Mouse (Mus musculus): Measurements from ENCODE around the gene Foxn3. TPM values are rescaled to one million over a fixed set of nuclear protein-coding genes. Genes with fewer than 3 reads are reported as not detected.

Foxn3 gene
- polyA plus RNA-seq, 1 experiment from 2014 or later = 86.3 TPM

DNA sequence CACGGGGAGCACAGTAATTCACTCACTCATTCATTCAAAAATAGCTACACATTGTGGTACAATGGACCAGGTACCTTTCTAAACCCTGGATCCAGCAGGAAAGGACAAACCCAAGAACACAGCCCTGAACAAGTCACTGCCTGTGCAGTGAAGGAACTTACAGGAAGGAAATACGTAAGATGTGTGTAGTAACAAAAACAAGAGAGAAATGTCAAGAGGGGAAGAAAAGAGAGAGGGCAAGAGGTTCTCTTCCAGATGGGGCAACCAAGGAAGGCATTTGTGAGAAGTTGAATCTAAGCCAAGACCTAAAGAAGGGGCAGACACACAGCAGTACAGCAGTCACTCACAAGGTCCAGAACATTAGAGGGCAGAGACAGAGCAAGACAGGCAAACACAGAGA is 243.5 kb downstream of the Foxn3 start:
- Histone ChIP-seq H3K36me3 (ENCODE audit: control insufficient read depth, insufficient read depth, low read length) (no peaks in the 10 kb centered on the region), H3K27ac (replicated peaks; ENCODE audit: low read depth, low read length) (no peak overlapping the region), H3K4me3 (ENCODE audit: low read depth, low read length) (no peak overlapping the region), H3K4me1 (ENCODE audit: control insufficient read depth, insufficient read depth, low read length) (peaks cover 4% of the 10 kb centered on the region; the same call in 1 of the 2 replicates), H3K9ac (ENCODE audit: low read depth, low read length) (no peak overlapping the region), H3K9me3 (ENCODE audit: control insufficient read depth, low read length) (no peaks in the 10 kb centered on the region; the same call in 1 of the 2 replicates), H3K27me3 (replicated peaks; ENCODE audit: control insufficient read depth, insufficient read depth, low read length) (no peaks in the 10 kb centered on the region), H3K4me2 (ENCODE audit: low read depth, low read length) (no peak overlapping the region)
- WGBS = 66% methylated on average over 2 of the region's 2 CpGs
- ATAC-seq (ENCODE audit: low read depth) (no peak), DNase-seq (ENCODE audit: low spot score) (no peak)

DNA sequence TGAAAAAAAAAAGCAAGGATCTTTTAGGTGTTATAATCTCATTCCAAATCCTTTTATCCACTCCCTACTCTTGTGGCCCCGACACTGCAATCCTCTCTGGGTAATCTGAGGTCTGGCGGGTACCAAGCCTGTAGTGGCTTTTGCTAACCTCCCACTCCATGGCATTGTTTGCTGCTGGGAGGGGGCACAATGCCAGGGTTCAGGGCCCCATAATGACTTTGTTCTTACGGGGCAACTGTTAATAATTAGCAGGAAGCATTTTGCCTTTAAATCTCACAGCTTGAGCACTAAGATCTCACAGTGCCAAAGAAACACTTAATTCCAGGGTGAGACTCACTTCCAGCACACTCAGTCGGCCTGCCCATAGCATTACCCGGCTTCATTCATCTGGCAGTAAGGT is 244.2 kb downstream of the Foxn3 start:
- peaks cover 4% of the 10 kb centered on the region; the same call in 1 of the 2 replicates for H3K4me1 ChIP-seq (ENCODE audit: control insufficient read depth, insufficient read depth, low read length)
- ATAC-seq (ENCODE audit: low read depth) = no peak
- no peaks in the 10 kb centered on the region for H3K36me3 ChIP-seq (ENCODE audit: control insufficient read depth, insufficient read depth, low read length)
- no peak overlapping the region for H3K9ac ChIP-seq (ENCODE audit: low read depth, low read length)
- 69% methylated on average over 5 of the region's 5 CpGs for WGBS
- H3K9me3 ChIP-seq (ENCODE audit: control insufficient read depth, low read length) = no peaks in the 10 kb centered on the region; the same call in 1 of the 2 replicates
- no peak overlapping the region for H3K4me3 ChIP-seq (ENCODE audit: low read depth, low read length)
- H3K27ac ChIP-seq (replicated peaks; ENCODE audit: low read depth, low read length) = no peak overlapping the region
- H3K27me3 ChIP-seq (replicated peaks; ENCODE audit: control insufficient read depth, insufficient read depth, low read length) = no peaks in the 10 kb centered on the region
- H3K4me2 ChIP-seq (ENCODE audit: low read depth, low read length) = no peak overlapping the region
- DNase-seq (ENCODE audit: low spot score) = no peak

DNA sequence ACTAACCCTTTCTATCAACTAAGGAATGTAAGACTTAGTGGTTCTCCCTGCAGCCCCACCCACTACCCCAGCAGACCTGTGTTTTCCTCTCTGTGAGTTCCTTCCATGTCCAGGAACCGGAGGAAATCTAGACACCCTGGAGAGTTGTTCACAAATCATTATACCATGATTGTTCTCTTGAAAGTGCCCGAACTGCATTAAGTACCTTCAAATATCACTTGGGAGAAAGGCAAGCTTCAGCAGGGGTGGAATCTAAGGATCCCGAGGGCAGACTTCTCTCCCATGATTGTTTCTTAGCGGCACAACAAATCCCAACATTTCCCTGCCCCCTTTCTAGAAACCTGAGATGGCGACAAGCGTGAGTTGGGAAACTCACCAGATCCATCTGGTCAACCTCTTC is 247.5 kb downstream of the Foxn3 start:
- no peak overlapping the region for H3K9ac ChIP-seq (ENCODE audit: low read depth, low read length)
- peaks cover 9% of the 10 kb centered on the region; the same call in 1 of the 2 replicates for H3K4me1 ChIP-seq (ENCODE audit: control insufficient read depth, insufficient read depth, low read length)
- ATAC-seq (ENCODE audit: low read depth) = no peak
- H3K4me2 ChIP-seq (ENCODE audit: low read depth, low read length) = no peak overlapping the region
- H3K36me3 ChIP-seq (ENCODE audit: control insufficient read depth, insufficient read depth, low read length) = no peaks in the 10 kb centered on the region
- no peaks in the 10 kb centered on the region; the same call in 1 of the 2 replicates for H3K9me3 ChIP-seq (ENCODE audit: control insufficient read depth, low read length)
- H3K27me3 ChIP-seq (replicated peaks; ENCODE audit: control insufficient read depth, insufficient read depth, low read length) = no peaks in the 10 kb centered on the region
- WGBS = 84% methylated on average over 6 of the region's 6 CpGs
- no peak for DNase-seq (ENCODE audit: low spot score)
- no peak overlapping the region for H3K4me3 ChIP-seq (ENCODE audit: low read depth, low read length)
- H3K27ac ChIP-seq (replicated peaks; ENCODE audit: low read depth, low read length) = no peak overlapping the region

DNA sequence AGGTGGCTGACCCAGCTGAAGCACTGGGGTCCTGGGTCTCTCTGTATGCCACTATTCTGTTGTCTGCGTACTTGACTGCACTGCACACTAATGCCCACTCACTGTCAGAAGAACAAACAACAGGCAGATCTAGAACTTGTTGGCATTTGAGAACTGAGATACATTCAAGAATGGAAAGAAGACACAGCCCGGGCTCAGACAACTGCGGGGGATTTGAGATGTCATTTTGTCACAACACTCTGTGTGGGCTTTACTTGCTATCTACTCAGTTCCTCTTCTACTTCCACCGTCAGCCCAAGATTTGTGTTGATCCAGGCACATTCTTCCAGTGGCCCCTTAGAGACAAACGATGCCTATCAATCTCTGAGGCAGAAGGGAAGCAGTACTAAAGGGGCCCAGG is 248.6 kb downstream of the Foxn3 start:
- Histone ChIP-seq H3K27ac (replicated peaks; ENCODE audit: low read depth, low read length) (no peak overlapping the region), H3K36me3 (ENCODE audit: control insufficient read depth, insufficient read depth, low read length) (no peaks in the 10 kb centered on the region), H3K4me2 (ENCODE audit: low read depth, low read length) (no peak overlapping the region), H3K4me3 (ENCODE audit: low read depth, low read length) (no peak overlapping the region), H3K4me1 (ENCODE audit: control insufficient read depth, insufficient read depth, low read length) (peaks cover 11% of the 10 kb centered on the region; the same call in 1 of the 2 replicates), H3K9ac (ENCODE audit: low read depth, low read length) (no peak overlapping the region), H3K27me3 (replicated peaks; ENCODE audit: control insufficient read depth, insufficient read depth, low read length) (no peaks in the 10 kb centered on the region), H3K9me3 (ENCODE audit: control insufficient read depth, low read length) (no peaks in the 10 kb centered on the region; the same call in 1 of the 2 replicates)
- ATAC-seq (ENCODE audit: low read depth) (no peak), DNase-seq (ENCODE audit: low spot score) (no peak)
- WGBS = 86% methylated on average over 5 of the region's 5 CpGs

DNA sequence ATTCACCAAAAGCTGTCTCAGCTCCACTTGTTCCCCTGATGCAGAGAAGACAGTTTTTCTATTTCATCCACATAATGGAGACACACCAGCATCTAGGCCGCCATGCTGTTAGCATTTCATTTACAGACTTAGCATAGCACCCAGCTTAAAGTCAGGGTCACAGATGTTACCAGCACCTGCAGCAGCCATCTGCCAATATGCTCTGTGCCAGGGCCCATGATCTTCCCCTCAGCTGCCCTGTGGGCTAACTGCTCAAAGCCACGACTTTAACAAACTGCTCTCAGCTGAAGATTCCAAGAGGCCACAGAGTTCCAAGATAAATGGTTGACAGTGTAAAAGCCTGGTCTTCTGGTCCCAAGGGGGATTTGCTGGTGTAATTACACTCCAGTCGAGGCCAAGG is 252.1 kb downstream of the Foxn3 start:
- no peaks in the 10 kb centered on the region for H3K36me3 ChIP-seq (ENCODE audit: control insufficient read depth, insufficient read depth, low read length)
- no peak overlapping the region for H3K9ac ChIP-seq (ENCODE audit: low read depth, low read length)
- no peaks in the 10 kb centered on the region for H3K27me3 ChIP-seq (replicated peaks; ENCODE audit: control insufficient read depth, insufficient read depth, low read length)
- no peak overlapping the region for H3K4me3 ChIP-seq (ENCODE audit: low read depth, low read length)
- no peak for ATAC-seq (ENCODE audit: low read depth)
- WGBS = 52% methylated on average over 3 of the region's 3 CpGs
- no peaks in the 10 kb centered on the region for H3K9me3 ChIP-seq (ENCODE audit: control insufficient read depth, low read length)
- no peak overlapping the region for H3K4me2 ChIP-seq (ENCODE audit: low read depth, low read length)
- H3K4me1 ChIP-seq (ENCODE audit: control insufficient read depth, insufficient read depth, low read length) = peaks cover 38% of the 10 kb centered on the region
- no peak overlapping the region for H3K27ac ChIP-seq (replicated peaks; ENCODE audit: low read depth, low read length)
- no peak for DNase-seq (ENCODE audit: low spot score)

DNA sequence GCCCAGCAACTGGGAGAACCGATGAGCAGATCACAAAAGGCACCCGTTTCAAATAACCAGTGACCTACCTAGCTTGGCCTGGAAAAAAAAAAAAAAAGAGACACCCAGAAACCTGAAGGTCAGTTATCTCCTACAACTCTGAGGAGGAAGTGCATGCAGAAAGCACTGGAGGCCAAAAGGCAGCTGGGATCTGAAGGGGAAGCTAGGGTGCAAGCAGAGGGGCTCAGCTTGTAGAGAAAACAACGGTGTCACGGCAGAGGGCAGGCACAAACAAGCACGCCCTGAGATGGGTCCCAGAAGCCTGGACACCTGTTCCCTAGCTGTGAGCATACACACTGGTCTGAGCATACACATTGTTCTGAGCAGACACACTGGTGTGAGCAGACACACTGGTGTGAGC is 253.4 kb downstream of the Foxn3 start:
- H3K9me3 ChIP-seq (ENCODE audit: control insufficient read depth, low read length) = no peaks in the 10 kb centered on the region
- no peak for DNase-seq (ENCODE audit: low spot score)
- WGBS = 76% methylated on average over 5 of the region's 5 CpGs

DNA sequence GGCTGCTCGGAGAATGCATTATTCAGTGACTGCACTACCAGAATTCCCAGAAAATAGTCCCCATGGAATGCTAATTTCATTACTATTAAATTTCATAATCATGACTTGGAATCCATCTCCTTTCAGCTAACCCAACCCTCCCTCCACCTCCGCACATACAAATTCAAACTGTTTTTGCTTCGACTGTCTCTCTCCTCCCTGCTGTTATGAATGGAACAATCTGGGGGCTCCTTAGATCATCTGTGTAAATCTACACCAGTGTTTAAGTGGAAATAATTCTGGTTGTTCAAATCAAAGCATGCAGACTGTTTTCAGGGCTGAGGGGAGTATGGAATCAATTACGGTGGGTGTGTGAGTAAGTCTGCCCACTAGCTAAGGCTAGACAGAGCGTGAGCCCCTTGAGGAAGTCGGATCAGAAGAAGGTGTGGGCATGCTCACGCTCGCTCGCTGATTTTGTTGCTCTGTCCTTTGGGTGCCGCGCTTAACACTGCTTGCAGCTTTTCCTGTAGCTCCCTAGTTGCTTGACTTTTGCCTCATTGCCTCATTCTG is 254.8 kb downstream of the Foxn3 start:
- H3K36me3 ChIP-seq (ENCODE audit: control insufficient read depth, insufficient read depth, low read length) = no peaks in the 10 kb centered on the region
- peak; percentile 80 for DNase-seq (ENCODE audit: low spot score)
- no peak overlapping the region for H3K9ac ChIP-seq (ENCODE audit: low read depth, low read length)
- WGBS = 16% methylated on average over 11 of the region's 11 CpGs
- peak; percentile 59 for ATAC-seq (ENCODE audit: low read depth)
- H3K4me1 ChIP-seq (ENCODE audit: control insufficient read depth, insufficient read depth, low read length) = peaks cover 65% of the 10 kb centered on the region
- no peaks in the 10 kb centered on the region for H3K27me3 ChIP-seq (replicated peaks; ENCODE audit: control insufficient read depth, insufficient read depth, low read length)
- H3K4me3 ChIP-seq (ENCODE audit: low read depth, low read length) = no peak overlapping the region
- no peaks in the 10 kb centered on the region for H3K9me3 ChIP-seq (ENCODE audit: control insufficient read depth, low read length)
- H3K4me2 ChIP-seq (ENCODE audit: low read depth, low read length) = peak overlapping the region; percentile 14; the same call in 1 of the 2 replicates
- H3K27ac ChIP-seq (replicated peaks; ENCODE audit: low read depth, low read length) = peak overlapping the region; percentile 70

More for the DNA sequence above, 253.4 kb downstream of the Foxn3 start:
- no peaks in the 10 kb centered on the region for H3K36me3 ChIP-seq (ENCODE audit: control insufficient read depth, insufficient read depth, low read length)
- no peak overlapping the region for H3K4me2 ChIP-seq (ENCODE audit: low read depth, low read length)
- ATAC-seq (ENCODE audit: low read depth) = no peak
- no peak overlapping the region for H3K9ac ChIP-seq (ENCODE audit: low read depth, low read length)
- H3K27me3 ChIP-seq (replicated peaks; ENCODE audit: control insufficient read depth, insufficient read depth, low read length) = no peaks in the 10 kb centered on the region
- H3K4me3 ChIP-seq (ENCODE audit: low read depth, low read length) = no peak overlapping the region
- H3K27ac ChIP-seq (replicated peaks; ENCODE audit: low read depth, low read length) = no peak overlapping the region
- H3K4me1 ChIP-seq (ENCODE audit: control insufficient read depth, insufficient read depth, low read length) = peaks cover 52% of the 10 kb centered on the region

DNA sequence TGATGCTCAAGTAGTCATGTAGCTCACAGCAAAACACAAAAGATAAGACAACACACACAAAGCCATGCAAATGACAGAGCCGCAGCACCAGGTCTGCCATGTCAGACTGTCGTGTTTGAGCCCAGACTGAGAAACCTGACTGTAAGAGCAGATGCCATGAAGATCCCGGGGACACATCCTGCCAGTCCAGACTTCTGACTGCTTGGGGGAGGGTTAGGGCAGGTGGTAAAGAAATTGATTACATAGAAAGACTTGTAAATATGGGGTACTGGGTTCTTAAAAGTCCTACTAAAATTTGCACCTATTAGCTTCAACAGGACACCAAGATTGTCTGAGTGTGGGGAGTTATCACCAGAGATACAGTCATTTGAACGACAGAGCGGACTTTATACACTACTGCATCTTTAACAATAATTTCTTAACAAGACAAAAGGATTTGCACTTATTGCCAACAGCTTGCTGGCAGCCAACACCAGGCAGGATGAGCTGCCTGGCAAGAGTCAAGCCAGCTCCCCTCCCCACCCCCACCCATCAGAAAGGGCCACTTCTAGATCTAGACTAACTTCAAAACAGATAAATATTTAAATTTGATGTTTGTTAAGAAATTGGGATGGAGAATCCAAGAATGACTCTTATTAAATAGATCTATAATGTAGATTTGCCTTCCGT is 256.7 kb downstream of the Foxn3 start:
- no peaks in the 10 kb centered on the region for H3K9me3 ChIP-seq (ENCODE audit: control insufficient read depth, low read length)
- 47% methylated on average over 6 of the region's 6 CpGs for WGBS
- no peak overlapping the region for H3K4me3 ChIP-seq (ENCODE audit: low read depth, low read length)
- H3K27ac ChIP-seq (replicated peaks; ENCODE audit: low read depth, low read length) = no peak overlapping the region
- DNase-seq (ENCODE audit: low spot score) = no peak
- H3K9ac ChIP-seq (ENCODE audit: low read depth, low read length) = no peak overlapping the region
- H3K27me3 ChIP-seq (replicated peaks; ENCODE audit: control insufficient read depth, insufficient read depth, low read length) = no peaks in the 10 kb centered on the region
- H3K4me1 ChIP-seq (ENCODE audit: control insufficient read depth, insufficient read depth, low read length) = peaks cover 65% of the 10 kb centered on the region
- H3K4me2 ChIP-seq (ENCODE audit: low read depth, low read length) = peak overlapping the region; percentile 5; the same call in 1 of the 2 replicates
- H3K36me3 ChIP-seq (ENCODE audit: control insufficient read depth, insufficient read depth, low read length) = no peaks in the 10 kb centered on the region
- ATAC-seq (ENCODE audit: low read depth) = peak; percentile 1; the same call in 1 of the 2 replicates

Measured in embryonic facial prominence, embryonic 14.5 days (tissue).